Mouse (Mus musculus) heart, postnatal 0 days (tissue): ENCODE data around the gene Ust.

Experiments used
- CTCF ChIP-seq: IDR thresholded peaks from 2 replicates; pipeline ENCODE4 v1.5.1; 2016; ENCODE audit warnings: antibody characterized with exemption, control low read depth, low read depth
- EP300 ChIP-seq: IDR thresholded peaks from 2 replicates; pipeline ENCODE4 v1.6.1; 2016; ENCODE audit warnings: antibody characterized with exemption, low read depth

DNA sequence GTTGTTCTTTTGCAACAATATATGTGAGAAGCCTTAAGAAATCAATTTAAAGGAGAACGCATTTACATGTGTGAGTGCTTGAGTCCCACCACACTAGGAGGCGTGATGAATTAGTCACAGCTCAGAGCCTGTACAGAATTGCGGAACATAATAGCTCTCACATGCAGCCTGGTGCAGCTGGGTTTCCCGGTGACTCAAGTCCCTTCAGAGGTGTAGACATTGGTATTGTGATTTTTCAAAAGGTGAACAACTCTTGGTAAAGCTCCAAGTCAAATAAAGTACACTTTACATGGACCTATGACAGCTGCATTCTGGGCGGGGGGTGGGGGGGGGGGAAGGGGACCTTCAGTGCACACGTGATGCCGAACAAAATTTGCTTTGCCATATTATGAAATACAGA is 344.4 kb downstream of the Ust start:
- no peak for TF ChIP-seq CTCF
- no peak for TF ChIP-seq EP300
